Mouse (Mus musculus): ENCODE measurements around the gene Ift172.
"Not testable (repeated sequence)": the region's sequence is repeated elsewhere in the genome, so short reads cannot be mapped to it uniquely, and the experiment has no call there.

The Ift172 gene

GRCm38 (mm10) chr5:31255971-31256370, 34.9 kb downstream of the Ift172 start:
- no peak for DNase-seq

DNA sequence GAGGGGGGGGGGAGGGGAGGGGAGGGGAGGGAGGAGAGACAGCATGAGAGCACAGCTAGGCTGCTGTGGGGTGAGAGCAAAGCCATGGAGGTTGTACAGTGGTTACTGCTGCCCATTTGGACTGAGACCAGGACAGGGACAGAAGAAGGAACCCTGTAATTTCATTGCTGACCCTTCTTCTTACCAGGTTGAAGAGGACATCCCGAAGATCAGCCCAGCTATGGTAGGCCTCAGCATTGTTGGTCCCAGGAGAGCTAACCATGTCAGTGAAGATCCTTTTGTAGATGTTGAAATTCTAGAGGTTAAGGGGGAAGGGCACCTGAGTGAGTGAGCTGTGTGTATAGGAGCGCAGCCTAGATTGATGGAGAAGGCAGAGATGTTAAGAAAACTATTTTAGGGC, 35.5 kb downstream of the Ift172 start:
- DNase-seq = no peak

DNA sequence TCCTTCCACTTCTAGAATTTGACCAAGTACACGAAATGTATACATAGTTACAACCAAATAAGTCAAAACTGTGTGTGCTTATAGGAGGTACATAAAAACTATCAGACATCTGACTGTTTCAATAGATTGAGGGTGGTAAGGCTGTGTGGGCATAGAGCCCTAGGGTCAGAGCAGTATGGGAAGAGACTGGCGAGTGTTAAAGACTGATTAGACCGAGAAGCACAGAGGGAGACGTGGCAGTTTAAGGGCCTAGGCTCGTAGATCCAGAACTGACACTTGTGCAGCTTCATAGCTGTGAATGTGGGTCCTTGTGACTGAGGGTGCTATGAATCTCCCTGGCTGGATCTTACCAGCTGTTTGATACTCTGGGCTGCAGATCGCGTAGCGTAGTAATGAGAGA, 36.0 kb downstream of the Ift172 start:
- DNase-seq = no peak

DNA sequence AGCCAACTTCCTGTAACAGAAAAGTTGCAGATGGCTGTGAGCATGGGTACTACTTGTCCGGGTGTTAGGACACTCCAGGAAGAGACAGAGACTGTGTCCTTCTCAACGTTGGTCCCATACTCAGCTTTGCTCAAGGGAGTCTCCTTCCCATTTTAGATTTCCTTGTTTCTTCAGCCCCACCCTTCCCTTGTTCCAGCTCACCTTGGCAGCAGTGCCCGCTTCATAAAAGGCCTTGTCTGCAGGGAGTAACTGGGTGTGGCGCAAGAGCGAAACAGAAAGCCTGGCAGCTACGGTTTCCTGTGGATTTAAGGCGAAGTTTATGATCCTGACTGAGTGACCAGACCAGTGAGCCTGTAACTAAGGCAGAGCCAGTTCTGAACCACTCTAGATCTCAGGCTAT, 36.5 kb downstream of the Ift172 start:
- no peak for DNase-seq

- no peak for DNase-seq
These were observed 37.1 kb downstream of the Ift172 start for GRCm38 (mm10) chr5:31253806-31254205.

DNA sequence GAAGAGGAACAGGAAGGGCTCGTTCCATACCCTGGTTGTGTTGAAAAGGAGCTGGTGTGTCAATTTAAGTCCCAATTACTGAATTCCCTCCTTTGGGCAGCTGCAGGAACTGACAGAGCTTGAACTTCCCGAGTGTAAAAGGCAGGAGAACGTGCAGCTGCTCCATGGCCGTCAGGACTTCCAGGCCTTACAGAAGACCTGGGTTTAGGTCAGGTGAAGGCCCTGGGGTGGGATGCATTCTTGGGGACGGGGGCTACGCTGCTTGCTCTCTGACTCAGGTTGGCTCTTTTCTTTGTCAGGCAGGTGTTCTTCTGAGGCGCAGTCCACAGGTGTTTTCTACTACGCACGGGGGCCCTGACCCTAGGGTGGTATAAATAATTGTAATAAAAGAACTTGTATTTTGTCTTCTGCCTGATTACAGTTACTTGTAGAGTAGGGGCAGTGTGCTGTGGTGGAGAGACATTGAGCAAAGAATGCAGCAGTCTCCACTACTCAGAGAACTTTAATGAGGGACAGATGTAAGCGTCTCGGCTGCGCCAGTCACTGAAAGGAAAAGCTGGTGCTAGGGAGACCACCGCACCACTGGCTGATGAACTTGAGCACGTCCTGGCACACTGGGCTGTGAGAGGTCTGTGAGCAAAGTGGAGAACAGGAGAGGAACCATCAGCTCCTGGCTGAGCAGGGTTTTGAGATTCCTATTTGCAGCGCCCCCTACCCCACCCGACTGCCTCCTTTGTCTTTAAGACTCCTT, 37.9 kb downstream of the Ift172 start:
- no peak for DNase-seq

GRCm38 (mm10) chr5:31252151-31252550, 38.8 kb downstream of the Ift172 start:
- no peak for DNase-seq

DNA sequence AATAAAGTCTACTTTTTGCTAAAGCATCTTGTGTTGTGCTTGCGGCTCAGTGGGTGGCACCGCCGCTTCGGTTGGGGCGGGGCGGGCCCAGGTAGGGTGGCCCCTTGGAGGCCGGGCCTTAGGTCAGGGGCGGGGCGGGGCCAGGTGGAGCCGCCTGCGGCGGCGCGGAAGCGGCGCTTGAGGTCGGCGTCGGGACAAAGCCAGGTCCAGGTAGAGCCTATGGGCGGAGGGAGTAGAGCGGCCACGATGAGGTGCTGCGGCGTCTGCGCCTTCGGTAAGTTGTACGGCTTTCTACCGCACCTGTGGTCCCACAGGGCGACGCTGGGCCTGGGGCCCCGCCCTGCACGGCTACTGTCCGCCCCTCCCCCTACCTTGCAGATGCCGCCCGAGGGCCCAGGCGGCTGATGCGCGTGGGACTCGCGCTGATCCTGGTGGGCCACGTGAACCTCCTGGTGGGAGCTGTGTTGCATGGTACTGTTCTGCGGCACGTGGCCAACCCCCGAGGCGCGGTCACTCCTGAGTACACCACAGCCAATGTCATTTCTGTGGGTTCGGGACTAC, 39.3 kb downstream of the Ift172 start, which contains the start of gene Krtcap3:
Gene Krtcap3 (plus strand): TSS at position 151 of the 561 bp plus-strand sequence.
- DNase-seq = peak; percentile 63

DNA sequence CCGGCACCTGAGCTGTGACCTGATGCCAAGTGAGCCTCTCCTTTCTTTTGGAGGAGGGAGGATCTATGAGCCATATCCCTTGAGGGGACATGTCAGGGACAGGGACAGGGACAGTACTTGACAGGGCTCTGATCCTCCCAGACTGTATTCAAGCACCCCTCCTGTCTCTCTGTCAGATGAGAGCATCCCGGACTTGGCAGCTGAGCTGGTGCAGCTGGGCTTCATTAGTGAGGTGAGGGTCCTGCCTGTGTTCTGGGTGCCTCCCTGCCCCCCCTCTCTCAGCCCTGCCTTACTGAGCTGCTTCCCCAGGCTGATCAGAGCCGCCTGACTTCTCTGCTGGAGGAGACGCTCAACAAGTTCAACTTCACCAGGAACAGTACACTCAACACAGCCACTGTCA, 40.2 kb downstream of the Ift172 start:
- DNase-seq = no peak

DNA sequence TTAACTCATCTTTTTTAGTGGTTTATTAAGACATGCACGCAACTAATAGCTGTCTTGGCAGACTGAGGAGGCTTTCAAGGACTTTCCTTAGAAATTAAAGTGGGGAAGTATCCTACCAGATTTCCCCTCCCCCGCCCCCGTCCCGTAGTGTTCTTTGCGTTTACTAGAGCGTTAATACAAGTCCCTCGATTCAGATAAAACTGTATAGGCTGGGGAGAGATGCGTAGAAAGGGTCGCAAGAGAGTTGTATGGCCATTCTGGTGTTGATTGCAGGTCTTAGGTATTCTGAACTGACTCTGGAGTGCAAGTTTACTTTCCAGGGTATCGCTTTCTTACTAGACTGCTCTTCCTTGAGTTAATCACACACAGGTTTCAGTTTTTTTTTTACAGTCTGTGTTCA, 48.7 kb downstream of the Ift172 start:
- no peak for DNase-seq

DNA sequence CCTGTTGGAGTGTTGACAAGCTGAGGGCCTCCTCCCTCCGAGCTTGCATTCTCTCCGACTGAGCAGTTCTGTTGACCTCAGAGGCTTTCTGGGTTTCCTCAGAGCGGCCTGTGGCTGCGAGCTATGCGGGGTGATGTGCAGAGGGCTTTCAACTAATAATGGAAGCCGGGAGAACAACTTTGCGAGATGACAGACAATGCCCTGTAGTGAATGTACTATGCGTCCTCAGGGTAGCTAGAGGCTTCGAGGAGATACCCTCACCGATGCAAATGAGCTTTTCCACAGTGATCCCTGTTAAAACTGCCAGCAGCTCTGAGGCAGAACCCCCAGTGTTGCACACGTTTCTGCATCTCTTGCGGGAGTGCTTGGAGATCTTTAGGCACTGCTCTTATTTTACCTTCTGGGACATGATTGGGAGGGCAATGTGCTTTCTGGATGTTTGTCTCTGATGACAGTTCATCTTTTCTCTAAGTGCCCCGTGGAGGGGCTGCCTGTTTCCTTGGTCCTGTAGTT, 49.3 kb downstream of the Ift172 start:
- DNase-seq = no peak

DNA sequence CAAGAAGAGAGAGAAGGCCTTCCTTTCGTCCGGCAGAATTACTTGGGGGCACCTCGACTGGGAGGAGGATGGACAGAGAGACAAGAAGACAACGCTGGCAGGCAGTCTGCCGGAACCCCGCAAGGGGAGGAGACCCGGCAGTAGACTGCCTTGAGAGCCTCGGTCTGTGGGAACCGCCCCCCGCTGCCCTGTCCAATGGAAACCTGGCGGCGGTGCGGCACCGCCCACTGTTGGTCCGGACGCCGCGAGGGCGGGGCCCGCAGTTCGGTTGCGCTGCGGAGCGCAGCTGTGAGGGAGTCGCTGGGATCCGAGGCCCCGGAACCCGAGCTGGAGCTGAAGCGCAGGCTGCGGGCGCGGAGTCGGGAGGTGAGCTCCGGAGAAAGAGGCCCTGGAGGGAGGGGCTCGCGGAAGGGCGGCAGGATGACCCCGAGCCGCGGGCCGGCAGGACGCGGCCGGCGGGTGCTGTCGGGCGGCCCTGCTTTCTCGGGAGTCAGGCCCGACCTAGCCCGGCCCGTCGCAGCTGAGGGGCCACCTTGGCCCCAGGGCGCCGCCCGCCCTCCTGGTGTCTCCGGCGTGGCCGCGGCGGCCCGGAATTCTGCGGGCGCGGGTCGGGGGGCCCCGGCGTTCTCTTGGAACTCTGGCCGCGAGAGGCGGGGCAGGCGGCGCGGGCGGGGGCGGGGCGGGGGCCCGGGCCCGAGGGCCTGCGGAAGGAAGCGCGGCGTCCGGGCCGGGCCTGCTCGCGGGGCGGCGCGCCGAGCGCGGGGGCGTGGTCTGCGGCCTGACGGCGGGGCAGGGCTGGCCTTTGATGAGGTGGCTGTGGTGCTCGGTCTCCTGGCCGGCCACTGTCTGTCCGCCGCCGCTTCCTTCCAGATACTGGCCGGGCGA, 50.0 kb downstream of the Ift172 start, which contains the start of the genes Nrbp1 and Gm9970:
Gene Nrbp1 (plus strand): TSS at position 228 of the 885 bp plus-strand sequence.
Gene Gm9970 (minus strand): TSS at position 596 of the 885 bp plus-strand sequence.
- DNase-seq = peak; percentile 98

DNA sequence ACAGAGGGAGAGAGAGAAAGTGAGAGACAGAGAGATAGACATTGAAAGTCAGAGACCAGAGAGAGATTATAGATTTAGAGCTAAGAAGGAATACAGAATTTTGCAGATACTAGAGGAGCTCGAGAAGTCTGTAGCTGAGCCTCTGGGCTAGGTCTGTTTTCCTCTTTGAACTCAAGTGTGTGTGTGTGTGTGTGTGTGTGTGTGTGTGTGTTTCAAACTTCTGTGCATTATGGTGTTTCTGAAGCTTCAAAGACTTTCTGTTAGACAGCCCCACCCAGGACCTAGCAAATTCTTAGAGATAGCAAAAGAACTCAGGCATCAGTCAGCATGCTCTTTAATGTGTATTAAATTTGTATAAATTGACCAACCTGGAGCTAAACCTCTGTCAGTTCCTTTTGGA, 64.3 kb downstream of the Ift172 start:
- DNase-seq = no peak

DNA sequence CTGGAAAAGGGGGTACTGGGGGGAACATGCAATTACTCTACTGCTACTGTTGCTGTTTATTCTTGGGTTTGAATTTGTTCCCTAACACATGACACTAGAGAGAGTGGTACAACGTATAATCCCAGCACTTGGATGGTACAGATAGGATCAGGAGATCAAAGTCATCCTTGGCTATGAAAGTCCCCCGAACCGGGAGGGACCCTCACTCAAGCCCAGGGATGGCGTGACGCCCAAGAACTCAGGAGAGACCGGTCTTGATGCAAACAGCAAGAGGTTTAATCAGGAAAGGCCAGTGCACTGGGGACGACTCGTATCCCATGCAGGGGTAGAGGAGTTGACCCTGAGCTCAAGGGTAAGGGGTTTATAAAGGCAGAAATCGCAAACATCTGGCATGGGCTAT, 68.2 kb downstream of the Ift172 start:
- DNase-seq = no peak

- peak; percentile 79 for DNase-seq
These were observed 69.5 kb downstream of the Ift172 start for GRCm38 (mm10) chr5:31221304-31221945.

DNA sequence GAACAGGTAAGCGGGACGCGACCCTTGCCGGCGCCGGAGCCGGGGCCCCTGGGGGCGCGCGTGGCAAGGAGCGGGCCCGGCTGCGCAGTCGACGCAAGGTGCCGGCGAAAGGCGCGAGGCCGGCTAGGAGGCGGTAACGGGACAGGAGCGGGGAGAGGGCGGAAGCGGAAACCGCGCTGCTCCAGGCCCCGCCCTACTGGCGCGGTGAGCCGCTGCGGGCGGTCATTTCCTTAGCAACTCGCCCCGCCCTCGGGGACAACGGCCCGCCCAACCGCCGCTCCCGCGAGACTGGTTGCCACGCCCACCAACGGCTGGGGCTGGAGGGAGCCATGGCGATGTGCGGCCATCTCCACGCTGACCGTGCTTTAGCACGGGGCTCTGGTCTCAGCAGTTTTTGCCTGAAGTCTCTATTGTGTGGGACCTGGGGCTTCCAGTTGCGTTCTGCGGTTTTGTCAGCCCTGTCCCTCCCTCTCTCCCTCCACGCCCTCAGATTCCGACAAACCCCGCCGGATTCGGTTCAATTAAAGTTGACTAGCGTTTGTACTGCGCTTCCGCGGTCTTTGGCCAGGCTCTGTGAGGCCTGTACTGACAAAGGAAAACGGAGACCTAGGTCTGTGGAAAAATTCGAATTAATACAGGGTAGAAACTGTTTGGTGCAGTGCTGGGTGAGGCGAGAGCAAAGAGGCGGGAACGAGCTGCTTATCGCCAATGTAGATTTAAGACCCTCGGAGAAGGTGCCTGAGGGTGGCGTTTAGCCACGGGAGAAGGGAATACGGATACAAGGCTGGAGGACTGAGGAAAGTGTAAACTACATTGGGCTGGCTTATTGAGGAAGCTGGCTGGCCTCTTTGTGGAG, 70.2 kb downstream of the Ift172 start, which contains the start of gene Ppm1g:
Gene Ppm1g (minus strand): TSS at position 240 of the 856 bp plus-strand sequence.
- DNase-seq = peak; percentile 99

DNA sequence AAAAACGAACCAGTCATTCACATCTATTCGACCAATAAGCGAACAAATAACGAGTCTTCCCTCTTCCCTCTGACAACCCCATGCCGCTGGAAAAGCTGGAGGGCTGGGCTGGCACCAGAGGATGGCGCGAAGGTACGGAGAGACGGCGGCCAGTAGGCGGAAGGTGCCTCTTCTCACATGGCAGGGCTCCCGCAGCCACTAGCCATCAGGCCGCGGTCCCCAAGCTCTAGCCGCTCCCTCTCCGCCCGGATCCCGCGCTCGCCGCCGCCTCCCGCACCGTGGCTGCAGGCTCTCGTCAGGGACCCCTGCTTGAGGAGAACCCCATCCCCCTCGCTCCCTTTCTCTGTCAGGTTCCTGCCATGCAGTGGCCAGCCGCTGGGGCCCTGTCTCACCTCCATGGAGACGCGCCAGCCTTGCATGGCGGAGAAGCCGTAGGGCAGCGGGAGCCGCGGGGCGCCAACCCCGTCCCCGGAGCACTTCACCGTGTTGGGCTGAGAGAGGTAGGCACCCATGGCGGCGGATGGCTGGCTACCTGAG, 70.9 kb downstream of the Ift172 start:
- DNase-seq = peak; percentile 67

GRCm38 (mm10) chr5:31219474-31219873, 71.4 kb downstream of the Ift172 start:
- DNase-seq = no peak

DNA sequence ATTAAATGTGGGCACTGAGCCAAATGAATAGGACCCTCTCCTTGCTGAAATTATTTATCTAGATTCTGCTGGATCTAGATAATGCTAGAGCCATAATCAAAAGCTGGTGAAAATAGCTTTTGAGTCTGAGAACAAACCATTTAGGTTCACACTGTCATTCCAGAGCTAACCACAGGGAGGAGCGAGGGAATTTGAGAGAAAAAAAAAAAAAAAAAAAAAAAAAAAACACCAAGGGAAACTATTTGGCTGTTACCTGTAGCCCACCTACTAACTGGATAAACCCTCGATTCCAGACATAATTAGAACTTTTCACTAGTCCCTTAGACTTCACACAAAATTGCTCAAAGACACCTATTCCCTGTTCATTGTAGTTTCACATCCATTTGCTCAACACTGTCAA, 71.8 kb downstream of the Ift172 start:
- DNase-seq = no peak

GRCm38 (mm10) chr5:31218294-31218693, 72.6 kb downstream of the Ift172 start:
- DNase-seq = peak; percentile 84

GRCm38 (mm10) chr5:31216554-31216953, 74.4 kb downstream of the Ift172 start:
- not testable (repeated sequence) for DNase-seq

Data from liver (tissue).